Mouse (Mus musculus) urinary bladder, adult 2 months (tissue): ENCODE results near the gene Gnat2. TPM values are rescaled to one million over a fixed set of nuclear protein-coding genes. Genes with fewer than 3 reads are reported as not detected.

Experiments used
- DNase-seq: peaks from one replicate; pipeline ENCODE4 v3.0.0; 2022; ENCODE audit warnings: low spot score
- polyA plus RNA-seq: library from polyadenylated mRNA; depleted of rRNA; stranded (reverse); fragments of >200 nt; gene quantifications from 2 replicates; pipeline ENCODE4 v1.2.3, GENCODE M21; 2012

Gene Gnat2
- polyA plus RNA-seq, 1 experiment: 0.39 TPM

GRCm38 (mm10) chr3:108085281-108085720, 7.3 kb upstream of the Gnat2 start:
- peak; percentile 82 for DNase-seq

GRCm38 (mm10) chr3:108085721-108086469, 6.7 kb upstream of the Gnat2 start:
- DNase-seq: peak; percentile 61

GRCm38 (mm10) chr3:108086470-108086979, 6.1 kb upstream of the Gnat2 start, which contains the start of gene Ampd2:
Gene Ampd2 (minus strand): TSS chr3:108086651.
- peak; percentile 72 for DNase-seq

- no peak for DNase-seq
Measured at GRCm38 (mm10) chr3:108087329-108087728, 5.3 kb upstream of the Gnat2 start.

GRCm38 (mm10) chr3:108088842-108089380, 3.7 kb upstream of the Gnat2 start:
- no peak for DNase-seq

- DNase-seq: no peak
Measured at GRCm38 (mm10) chr3:108089916-108090315, 2.7 kb upstream of the Gnat2 start.

GRCm38 (mm10) chr3:108090561-108090960, 2.0 kb upstream of the Gnat2 start:
- DNase-seq: no peak

GRCm38 (mm10) chr3:108092030-108092429, 559 bp upstream of the Gnat2 start:
- peak; percentile 8 for DNase-seq

GRCm38 (mm10) chr3:108093306-108093705, 717 bp downstream of the Gnat2 start:
- peak; percentile 16 for DNase-seq

GRCm38 (mm10) chr3:108094146-108094545, 1.6 kb downstream of the Gnat2 start:
- DNase-seq: peak; percentile 5

GRCm38 (mm10) chr3:108094976-108095760, 2.6 kb downstream of the Gnat2 start:
- no peak for DNase-seq

- no peak for DNase-seq
Measured at GRCm38 (mm10) chr3:108096226-108096625, 3.6 kb downstream of the Gnat2 start.

- no peak for DNase-seq
Measured at GRCm38 (mm10) chr3:108096726-108097125, 4.1 kb downstream of the Gnat2 start.

- DNase-seq: no peak
Measured at GRCm38 (mm10) chr3:108097656-108098055, 5.1 kb downstream of the Gnat2 start.

- DNase-seq: no peak
Measured at GRCm38 (mm10) chr3:108098316-108098715, 5.7 kb downstream of the Gnat2 start.

- no peak for DNase-seq
Measured at GRCm38 (mm10) chr3:108101594-108101993, 9.0 kb downstream of the Gnat2 start.

GRCm38 (mm10) chr3:108102075-108102474, 9.5 kb downstream of the Gnat2 start:
- no peak for DNase-seq

- no peak for DNase-seq
Measured at GRCm38 (mm10) chr3:108105281-108105680, 12.7 kb downstream of the Gnat2 start.

GRCm38 (mm10) chr3:108111320-108111719, 18.7 kb downstream of the Gnat2 start:
- no peak for DNase-seq

- DNase-seq: no peak
Measured at GRCm38 (mm10) chr3:108112246-108112645, 19.7 kb downstream of the Gnat2 start.

GRCm38 (mm10) chr3:108112666-108113065, 20.1 kb downstream of the Gnat2 start:
- DNase-seq: no peak

- DNase-seq: no peak
Measured at GRCm38 (mm10) chr3:108113591-108114289, 21.2 kb downstream of the Gnat2 start.
